Mouse (Mus musculus): ENCODE data around the gene Dlx4.

Gene Dlx4

GRCm38 (mm10) chr11:95142980-95143575 is 3.0 kb downstream of the Dlx4 start:
- DNase-seq (ENCODE audit: low read depth): no peak

GRCm38 (mm10) chr11:95142258-95142657 is 3.8 kb downstream of the Dlx4 start:
- no peak for DNase-seq (ENCODE audit: low read depth)

GRCm38 (mm10) chr11:95139871-95140270 is 6.2 kb downstream of the Dlx4 start:
- no peak for DNase-seq (ENCODE audit: low read depth)

GRCm38 (mm10) chr11:95137281-95137680 is 8.8 kb downstream of the Dlx4 start:
- no peak for DNase-seq (ENCODE audit: low read depth)

GRCm38 (mm10) chr11:95133321-95133720 is 12.7 kb downstream of the Dlx4 start:
- DNase-seq (ENCODE audit: low read depth): no peak

- no peak for DNase-seq (ENCODE audit: low read depth)
Measured at GRCm38 (mm10) chr11:95130668-95131252, 15.3 kb downstream of the Dlx4 start.

- DNase-seq (ENCODE audit: low read depth): no peak
Measured at GRCm38 (mm10) chr11:95128359-95128758, 17.7 kb downstream of the Dlx4 start.

GRCm38 (mm10) chr11:95126272-95127245 is 19.5 kb downstream of the Dlx4 start:
- DNase-seq (ENCODE audit: low read depth): peak; percentile 59

GRCm38 (mm10) chr11:95125366-95125948 is 20.6 kb downstream of the Dlx4 start:
- DNase-seq (ENCODE audit: low read depth): no peak

GRCm38 (mm10) chr11:95122100-95122489 is 24.0 kb downstream of the Dlx4 start:
- no peak for DNase-seq (ENCODE audit: low read depth)

- no peak for DNase-seq (ENCODE audit: low read depth)
Measured at GRCm38 (mm10) chr11:95121161-95122099, 24.6 kb downstream of the Dlx4 start.

- DNase-seq (ENCODE audit: low read depth): no peak
Measured at GRCm38 (mm10) chr11:95120633-95121020, 25.4 kb downstream of the Dlx4 start.

- no peak for DNase-seq (ENCODE audit: low read depth)
Measured at GRCm38 (mm10) chr11:95119990-95120632, 26.0 kb downstream of the Dlx4 start, which contains the start of gene Dlx3. Dlx3 (plus strand) TSS chr11:95120119.

GRCm38 (mm10) chr11:95118505-95118904 is 27.6 kb downstream of the Dlx4 start:
- DNase-seq (ENCODE audit: low read depth): peak; percentile 83

GRCm38 (mm10) chr11:95117030-95117429 is 29.0 kb downstream of the Dlx4 start:
- peak; percentile 92 for DNase-seq (ENCODE audit: low read depth)

GRCm38 (mm10) chr11:95110081-95110480 is 36.0 kb downstream of the Dlx4 start:
- no peak for DNase-seq (ENCODE audit: low read depth)

GRCm38 (mm10) chr11:95109000-95109399 is 37.1 kb downstream of the Dlx4 start:
- no peak for DNase-seq (ENCODE audit: low read depth)

GRCm38 (mm10) chr11:95106440-95107236 is 39.4 kb downstream of the Dlx4 start:
- DNase-seq (ENCODE audit: low read depth): peak; percentile 90

GRCm38 (mm10) chr11:95105274-95105874 is 40.7 kb downstream of the Dlx4 start:
- DNase-seq (ENCODE audit: low read depth): peak; percentile 62
